Mouse (Mus musculus): ENCODE results near the gene Fntb.

The Fntb gene

DNA sequence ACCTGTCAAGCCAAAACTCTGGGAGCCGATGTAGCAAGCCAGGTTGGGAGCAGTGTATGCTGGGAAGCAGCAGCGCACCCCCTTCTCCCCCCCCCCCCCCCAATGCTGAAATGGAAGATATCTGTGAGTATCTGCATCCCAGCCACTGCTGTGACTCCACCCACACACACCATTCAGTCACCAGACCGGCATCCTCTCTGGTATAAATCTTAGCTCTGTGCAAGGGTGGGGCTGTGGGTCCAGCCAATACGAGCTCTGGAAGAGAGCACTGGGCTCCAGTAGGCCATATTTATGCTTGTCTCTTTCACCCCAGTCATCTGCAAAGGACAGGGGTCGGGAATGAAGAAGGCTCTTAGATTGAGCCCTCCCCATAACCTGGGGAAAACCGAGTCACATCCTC, 155.0 kb downstream of the Fntb start:
- no peak for DNase-seq (ENCODE audit: low spot score in 2 of 2)

DNA sequence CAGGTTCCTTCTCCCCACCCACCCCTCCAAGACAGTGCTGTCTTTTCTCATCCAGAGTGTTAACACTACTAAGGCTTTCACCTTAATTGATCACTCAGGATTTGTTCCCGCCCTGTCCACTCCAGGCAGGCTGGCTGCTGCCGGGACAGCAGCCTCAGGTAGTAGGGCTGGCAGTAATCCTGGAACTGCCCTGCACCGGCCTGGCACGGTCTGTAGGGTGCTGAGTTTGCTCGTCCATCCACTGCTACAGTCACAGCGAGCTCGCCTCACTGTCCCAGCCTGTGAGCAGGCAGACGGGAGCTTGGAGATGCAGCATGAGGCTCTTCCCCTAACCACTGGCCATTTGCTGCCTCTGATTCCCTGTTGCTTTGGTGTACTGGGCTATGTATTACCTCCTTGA, 155.6 kb downstream of the Fntb start:
- DNase-seq (ENCODE audit: low spot score in 2 of 2) = no peak

DNA sequence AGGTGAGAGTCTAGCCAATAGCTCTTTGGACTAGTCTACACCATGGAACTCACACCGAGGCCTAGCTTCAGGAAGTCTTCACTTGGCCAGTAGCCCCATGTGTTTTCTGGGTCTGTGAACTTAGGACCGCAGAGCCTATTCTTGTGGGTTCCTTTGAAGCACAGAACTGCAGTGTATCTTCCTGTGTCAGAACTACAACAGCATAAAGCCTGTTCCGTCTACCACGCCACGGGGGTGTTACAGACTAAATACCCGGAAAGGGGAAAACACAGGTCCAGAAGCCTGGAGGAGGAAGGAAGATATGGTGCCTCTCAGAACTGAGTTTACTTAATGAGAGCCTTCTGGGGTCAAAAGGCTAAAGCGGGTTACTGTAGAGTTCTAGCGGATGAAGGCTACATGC, 157.7 kb downstream of the Fntb start:
- no peak for DNase-seq (ENCODE audit: low spot score in 2 of 2)

DNA sequence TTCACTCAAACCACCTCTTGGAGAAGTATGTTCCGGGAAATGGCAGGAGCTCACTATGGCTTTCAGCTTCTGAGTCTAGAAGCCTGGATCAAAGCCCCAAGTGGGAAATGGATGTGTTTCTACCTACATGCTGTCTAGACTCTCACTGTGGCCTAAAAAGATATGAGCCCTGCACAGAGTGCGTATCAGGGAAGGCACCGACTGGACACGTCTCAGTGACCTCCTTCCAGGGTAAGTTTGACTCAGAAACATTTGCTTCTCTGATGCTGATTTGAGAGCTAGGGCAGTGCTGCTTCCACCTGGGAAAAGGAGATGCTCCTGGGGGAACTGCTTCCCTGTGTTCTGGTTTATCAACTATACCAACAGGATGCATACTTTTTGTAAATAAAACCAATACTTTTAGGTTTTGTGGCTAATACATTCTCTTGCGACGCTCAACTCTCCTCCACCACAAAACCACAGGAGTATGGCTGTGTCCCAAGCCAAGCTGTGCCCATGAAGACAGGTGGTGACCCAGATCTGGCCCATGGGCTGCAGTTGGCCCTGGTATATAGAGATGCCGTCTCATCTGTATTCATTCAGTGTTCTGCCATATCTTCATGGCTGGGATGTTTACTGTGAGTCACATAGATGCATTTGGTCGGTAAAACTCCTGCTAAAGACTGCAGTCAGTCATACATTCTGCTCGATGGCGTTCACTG, 159.7 kb downstream of the Fntb start:
- no peak for DNase-seq (ENCODE audit: low spot score in 2 of 2)

DNA sequence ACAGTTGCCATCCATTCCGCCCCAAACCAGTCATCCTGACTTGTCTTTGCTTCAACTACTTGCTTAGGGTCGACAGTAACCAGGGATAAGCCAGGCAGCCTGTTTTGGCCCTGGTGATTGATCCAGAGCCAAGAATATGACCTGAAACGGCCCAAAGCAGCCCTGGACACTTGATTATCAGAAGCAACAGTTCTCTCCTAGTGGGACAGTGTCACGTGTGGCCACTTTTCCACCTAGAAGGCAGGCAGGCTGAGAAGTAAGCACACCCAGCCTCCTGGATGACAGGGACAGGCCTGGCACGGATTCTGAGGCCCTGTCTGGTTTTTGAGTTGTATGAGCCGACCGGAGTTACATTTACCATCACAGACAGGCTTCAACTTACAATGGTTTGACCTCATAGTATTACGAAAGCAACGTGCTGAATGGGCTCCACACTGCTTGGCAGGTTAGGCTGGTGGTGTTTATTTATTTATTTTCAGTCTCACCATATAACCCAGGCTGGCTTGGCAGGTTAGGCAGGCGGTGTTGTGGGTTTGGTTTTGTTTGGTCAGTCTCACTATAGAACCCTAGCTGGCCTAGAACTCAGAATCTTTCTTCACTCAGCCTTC, 161.1 kb downstream of the Fntb start:
- DNase-seq (ENCODE audit: low spot score in 2 of 2) = no peak

DNA sequence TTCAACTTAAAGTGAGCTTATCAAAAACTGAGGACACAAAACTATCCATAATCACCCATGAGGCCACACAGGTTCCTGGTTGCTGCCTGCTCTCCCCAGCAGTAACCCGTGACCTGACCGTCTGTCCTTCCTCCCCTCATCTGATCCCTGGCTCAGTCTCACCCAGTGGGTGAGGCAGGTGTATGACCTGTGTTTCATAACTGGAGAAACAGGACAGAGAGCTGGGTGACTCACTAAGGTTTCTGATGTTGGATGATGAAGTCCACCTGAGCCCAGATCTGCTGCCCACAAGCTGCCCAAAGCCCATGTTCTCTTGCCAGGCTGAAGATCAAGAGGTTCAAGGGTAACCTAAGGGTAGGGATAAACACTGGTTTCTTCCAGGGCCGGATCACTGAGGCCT, 161.6 kb downstream of the Fntb start:
- DNase-seq (ENCODE audit: low spot score in 2 of 2) = no peak

DNA sequence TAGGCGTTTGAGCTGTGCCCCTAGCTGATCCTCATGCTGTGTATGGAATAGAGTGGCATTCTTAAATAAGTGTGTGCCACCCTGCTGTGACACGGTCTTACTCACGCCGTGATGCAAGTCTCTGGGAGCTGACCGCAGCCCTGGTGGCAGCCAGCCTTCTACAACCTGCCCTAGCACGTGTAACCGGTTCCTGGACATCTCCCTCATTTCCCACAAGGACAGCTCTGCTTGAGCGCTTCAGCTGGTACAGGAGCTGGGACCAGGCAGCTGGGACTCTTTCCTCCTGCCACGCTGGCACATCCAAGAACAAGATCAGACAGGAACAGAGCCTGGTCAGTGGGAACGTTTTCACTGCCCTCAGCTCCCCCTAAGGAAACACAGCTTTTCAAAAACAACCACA, 162.2 kb downstream of the Fntb start:
- DNase-seq (ENCODE audit: low spot score in 2 of 2) = no peak

DNA sequence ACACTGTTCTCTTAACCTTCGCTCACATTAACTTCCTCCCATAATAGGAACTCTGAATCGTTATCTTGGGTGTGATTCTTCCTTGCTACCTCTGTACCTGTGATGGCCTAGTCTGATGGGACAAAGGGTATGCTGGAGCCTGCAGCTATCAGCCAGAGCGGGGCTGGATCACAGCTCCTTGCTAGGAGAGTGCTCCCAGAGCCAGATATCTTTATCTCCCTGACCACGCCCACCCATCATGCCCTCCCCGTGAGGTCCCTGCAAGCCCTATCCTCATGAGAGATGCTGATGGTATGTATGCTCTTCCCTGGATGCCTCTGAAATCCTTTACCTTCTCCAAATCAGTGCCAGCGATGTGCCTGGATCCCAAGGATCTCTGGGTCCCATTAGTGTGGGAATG, 164.8 kb downstream of the Fntb start:
- no peak for DNase-seq (ENCODE audit: low spot score in 2 of 2)

DNA sequence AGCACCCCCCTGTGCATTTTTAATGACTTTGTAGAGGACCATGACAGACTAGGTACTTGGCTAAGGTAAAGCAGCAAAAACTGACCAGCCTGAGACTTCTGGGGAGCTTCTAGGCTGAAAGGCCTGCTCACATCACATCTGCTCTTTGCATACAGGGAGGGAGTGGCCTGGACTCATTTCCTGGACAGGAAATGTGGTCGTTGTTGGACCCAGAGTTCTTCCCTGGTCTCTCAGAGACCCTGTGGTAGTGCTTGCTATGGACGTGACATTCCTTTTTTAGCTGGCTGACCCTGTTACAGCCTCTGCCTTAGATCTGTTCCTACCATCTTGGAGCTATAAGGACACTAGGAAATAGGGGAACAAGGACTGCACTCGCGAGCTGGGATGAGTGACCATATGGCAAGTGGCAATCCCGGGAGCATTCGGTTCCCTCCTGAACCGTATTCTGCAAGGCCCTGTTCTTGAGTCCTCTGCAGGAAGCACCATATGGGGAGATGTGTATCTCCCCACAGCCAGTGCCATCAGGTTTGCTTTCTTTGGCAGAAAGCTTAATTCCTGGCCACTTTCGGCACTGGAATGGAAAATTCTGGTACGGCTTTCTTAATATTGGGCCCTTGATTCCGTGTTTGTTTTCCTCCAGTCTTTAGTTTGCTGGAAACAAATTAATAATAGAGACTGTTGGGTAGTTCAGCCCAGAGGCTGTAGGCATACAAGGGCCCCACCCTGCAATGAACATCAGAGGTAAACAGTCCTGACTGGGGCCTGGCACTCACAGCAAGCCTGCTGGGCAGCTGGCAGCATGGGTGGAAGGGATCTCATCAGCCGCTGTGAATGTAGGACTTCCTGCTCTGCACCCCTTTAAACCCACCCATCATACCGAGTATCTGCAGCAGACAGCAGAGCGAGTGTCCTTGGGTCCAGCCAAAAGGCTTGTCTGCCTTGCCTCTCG, 166.6 kb downstream of the Fntb start:
- no peak for DNase-seq (ENCODE audit: low spot score in 2 of 2)

DNA sequence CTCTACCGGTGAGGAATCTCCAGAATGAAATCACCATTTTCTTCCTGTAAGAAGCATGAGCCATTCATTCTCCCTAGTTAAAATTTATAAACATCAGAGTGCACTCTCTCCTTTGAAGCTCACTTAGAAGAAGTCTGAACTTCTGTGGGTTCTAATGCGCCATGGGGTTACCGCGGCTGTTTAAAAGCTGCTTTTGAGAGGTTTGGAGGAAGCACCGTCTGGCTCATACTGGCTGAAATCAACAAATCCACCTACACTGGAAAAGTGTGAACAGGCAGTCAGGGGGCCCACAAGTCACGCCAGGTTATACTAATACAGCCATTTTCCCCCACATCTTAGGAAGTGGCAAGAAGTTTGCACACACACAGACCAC, 167.3 kb downstream of the Fntb start:
- DNase-seq (ENCODE audit: low spot score in 2 of 2) = no peak

DNA sequence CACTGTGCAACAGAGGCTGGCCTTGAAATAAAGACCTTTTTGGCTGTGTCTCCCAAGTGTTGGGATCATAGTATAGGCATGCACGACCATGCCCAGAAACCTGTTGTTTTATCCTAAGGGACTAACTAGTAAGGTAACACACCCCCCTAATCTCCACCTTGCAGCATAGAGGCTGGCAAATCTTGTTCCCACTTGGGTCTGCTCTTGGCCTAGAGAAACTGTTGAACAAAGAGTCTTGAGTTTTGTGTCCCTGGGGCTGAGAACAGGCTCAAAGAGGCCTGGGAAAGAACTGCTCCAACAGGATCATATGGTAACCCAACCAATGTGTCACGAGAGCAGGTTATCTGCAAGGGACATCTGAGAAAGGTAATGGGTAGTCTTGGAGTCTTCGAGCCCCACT, 169.0 kb downstream of the Fntb start:
- DNase-seq (ENCODE audit: low spot score in 2 of 2) = no peak

DNA sequence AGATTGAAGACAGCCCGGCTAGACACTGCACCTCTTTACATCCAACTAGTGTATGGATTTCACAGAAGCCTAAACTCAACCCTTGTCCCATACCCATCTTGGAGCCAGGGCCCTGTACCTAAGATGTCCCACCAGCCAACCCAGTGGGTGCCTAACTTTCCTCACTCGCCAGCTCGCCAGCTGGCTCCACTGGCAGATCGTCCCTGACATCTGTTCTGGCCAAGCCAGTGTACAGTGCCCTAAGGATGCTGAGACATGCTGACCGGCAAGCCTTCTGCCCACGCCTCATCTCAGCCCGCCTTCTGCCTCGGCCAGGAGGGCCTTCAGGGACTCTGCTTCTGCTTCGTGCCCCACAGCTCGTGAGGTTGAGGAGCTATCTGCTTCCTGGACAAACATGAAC, 170.8 kb downstream of the Fntb start:
- DNase-seq (ENCODE audit: low spot score in 2 of 2) = no peak

DNA sequence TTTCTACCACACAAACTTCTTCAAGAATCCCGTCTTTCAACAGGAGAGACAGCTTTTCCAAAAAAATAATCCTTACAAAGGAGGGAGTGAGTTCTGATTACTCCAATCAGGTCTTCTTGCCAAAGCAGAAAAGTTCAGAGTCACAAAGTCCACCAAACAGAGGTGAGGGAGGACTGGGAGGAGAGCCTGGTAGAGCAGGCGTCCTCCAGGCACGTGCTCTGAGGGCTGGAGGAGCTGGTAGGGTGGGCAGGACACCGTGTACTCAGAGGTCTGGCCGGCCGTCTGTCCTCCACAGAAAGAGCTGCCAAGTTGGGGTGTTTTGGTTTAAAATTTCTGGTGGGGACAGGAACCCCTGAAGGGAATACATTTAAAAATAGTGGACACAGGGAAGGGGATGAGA, 172.6 kb downstream of the Fntb start:
- no peak for DNase-seq (ENCODE audit: low spot score in 2 of 2)

DNA sequence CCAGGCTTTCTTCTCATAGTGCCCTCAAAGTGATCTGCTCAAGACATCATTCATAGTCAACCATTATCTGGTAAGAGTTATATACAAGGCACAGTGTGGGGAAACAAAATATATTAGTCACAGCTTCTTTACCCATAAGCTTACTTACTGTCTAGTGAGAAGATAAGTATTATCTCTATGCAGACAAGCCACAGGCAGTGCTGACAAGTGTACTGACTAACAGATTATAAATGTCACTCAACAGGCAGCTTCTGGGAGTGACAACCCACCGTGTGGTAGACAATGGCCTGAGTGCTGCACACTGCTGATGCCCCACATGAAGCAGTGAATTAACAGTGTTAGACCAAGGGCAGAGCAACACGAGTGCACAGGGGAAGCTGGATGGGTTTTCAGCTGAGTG, 176.1 kb downstream of the Fntb start:
- DNase-seq (ENCODE audit: low spot score in 2 of 2) = no peak

DNA sequence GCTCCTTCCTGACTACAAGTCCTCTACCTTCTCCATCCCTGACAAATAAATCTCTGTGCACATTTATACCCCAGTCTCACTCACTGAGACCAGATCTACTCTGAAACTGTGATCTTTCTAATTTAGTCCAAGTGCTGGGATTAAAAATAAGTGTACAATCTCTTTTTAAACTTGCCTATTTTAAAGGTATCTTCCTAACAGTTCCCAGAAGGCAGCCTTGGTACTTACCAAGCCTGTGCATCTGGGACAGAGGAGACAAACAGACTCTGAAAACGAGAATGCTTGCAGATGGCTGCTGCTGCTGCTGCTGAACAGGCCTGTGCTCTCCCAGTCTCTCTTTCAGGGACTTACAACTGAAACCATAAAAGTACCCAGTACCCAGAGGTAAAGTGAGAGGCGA, 177.1 kb downstream of the Fntb start:
- DNase-seq (ENCODE audit: low spot score in 2 of 2) = peak in 1 of 2 experiments; percentile 20

DNA sequence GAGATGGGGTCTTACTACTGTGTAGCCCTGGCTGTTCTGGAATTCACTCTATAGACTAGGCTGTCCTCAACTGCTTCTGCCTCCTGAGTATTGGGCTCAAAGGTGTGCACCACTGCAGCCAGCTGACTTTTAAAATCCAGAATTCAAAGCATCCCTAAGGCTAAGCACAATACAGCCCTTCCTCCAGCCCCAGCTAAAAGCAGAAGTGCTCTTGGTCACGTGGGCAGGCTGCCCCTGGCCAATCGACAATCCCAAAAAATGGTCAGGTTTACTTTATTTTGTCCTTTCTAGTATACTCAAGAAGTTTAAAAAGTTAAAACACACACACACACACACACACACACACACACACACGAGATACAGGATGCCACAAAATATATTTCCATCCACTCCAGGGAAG, 177.7 kb downstream of the Fntb start:
- no peak for DNase-seq (ENCODE audit: low spot score in 2 of 2)

DNA sequence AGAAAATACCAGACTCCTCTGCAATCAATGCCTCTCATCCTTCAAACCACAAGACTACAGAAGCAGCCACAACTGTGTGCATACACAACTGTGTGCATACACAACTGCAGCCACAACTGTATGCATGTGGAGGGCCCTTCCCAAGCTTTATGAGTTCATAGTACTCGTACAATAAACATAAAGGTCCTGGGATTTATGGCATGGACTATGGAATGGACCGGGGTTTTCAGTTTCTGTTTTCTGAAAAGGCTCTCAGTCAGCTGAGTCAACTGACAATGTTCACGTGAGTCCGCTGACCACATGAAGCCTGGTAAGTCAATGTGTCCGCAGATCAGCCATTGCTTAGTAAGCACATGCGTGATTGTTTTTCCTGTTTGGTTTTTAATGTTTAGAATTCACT, 178.1 kb downstream of the Fntb start:
- DNase-seq (ENCODE audit: low spot score in 2 of 2) = no peak

DNA sequence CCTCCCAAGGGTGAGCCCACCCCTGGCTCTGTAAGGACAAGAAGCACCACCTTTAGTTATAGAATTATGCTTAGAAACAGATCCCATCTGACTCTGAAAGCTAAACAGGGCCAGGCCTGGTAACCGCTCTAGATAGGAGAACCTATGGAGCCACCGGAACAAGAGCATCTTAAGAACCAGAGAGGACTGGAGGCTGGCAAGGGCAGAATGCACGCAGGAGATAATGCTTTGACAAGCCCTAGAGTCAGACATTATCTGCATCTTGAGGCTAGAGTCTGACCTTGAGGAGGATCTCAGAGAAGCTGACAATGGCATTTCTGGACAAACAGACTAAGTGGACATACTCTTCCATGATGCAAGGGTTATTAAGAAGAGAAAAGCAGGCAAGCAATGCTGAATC, 182.1 kb downstream of the Fntb start:
- no peak for DNase-seq (ENCODE audit: low spot score in 2 of 2)

DNA sequence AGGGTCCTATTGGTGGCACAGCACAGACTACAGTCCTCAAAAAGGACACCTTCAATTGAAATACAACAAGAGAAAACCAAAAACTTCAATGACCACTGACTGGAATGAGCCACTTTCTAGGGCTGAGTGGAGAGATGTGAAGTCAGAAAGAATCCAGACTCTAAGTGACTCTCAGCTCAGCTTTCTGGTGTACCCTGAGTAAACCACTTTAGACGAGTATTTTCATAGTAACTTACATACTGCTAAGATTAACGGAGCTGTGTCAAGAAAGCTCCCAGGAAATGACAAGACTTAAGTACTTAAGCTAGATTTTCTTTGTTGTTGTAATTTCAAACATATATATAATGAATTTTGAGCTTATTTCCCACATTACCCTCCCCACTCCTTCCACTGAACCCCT, 182.8 kb downstream of the Fntb start:
- no peak for DNase-seq (ENCODE audit: low spot score in 2 of 2)

DNA sequence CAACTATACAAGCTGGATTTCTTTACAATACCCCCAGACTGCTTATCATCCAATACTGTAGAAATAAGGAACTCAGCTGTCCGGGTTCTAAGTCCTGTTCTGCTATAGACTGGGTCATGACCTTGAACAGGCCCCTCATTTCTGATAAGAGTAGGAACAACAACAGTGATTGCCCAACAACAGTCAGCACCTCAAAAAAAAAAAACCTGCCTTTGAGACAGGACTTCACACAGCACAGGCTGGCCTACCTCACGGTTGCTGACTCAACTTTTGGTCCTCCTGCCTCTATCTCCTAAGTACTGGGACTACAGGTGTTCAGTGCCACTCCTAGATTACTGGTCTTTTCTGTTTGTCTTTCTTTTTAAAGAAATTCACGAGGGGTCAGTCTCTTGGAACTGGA, 183.4 kb downstream of the Fntb start:
- no peak for DNase-seq (ENCODE audit: low spot score in 2 of 2)

DNA sequence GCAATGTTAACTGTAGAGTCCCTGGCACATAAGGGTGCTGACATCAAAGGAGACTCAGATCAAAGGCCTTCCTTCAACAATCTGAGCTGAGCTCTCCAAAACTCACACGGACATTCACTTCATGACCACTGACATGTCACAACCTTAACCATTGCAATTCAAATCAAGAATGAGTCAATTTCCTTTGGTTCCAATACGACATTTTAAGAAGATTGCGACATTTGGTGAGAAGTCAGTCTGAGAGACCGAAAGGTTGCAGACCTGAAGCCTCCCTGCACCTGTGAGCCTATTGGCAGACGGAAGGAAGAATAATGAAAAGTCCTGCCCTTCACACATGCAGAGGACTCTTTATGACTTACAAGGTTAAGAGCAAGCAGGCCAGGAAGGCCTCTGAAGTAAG, 184.9 kb downstream of the Fntb start:
- no peak for DNase-seq (ENCODE audit: low spot score in 2 of 2)

DNA sequence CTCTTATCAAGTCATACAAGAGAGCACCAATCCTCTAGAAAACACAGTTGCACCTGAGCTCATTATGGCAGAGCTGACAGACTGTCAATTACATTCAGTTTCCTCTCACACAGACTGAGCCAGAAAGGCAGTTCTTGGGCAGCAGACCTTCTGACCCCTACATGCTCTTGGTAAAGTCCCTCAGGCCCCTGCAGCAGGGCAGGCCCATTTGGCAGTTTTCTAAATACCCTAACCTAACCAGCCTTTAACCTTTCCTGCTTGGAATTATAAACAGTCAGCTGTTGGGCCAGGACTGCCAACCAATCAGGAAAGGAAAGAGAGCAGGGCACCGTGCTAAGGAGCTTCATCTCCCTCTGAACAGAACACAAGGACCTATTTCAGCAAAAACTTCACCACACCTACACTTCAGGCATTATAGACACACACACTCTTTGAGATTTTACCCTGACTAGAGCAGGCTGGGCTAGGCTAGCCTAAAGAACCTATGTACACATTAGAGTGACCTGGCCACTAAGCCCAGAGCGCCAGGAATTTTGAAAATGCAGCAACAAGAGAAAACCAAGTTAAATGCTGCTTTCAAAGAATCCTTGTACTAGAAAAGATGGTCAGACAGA, 188.5 kb downstream of the Fntb start:
- no peak for DNase-seq (ENCODE audit: low spot score in 2 of 2)
